Mouse (Mus musculus): Measurements from ENCODE around the gene Samd4b.

GRCm38 (mm10) chr7:28603136-28603535, 5.2 kb upstream of the Samd4b start:
- TF ChIP-seq CTCF (IDR thresholded peaks at IDR 0.05; ENCODE audit: borderline replicate concordance, extremely low read depth, insufficient read depth, insufficient read length) (no peak), POLR2A (IDR thresholded peaks at IDR 0.05; ENCODE audit: borderline replicate concordance, extremely low read depth, insufficient read depth, insufficient read length, poor library complexity, severe bottlenecking) (no peak)

Data from brain, embryonic 14.5 days (tissue).